Mouse (Mus musculus): ENCODE data around the gene H2al1o.
"Not testable (repeated sequence)": the region's sequence is repeated elsewhere in the genome, so short reads cannot be mapped to it uniquely, and the experiment has no call there.

The H2al1o gene

DNA sequence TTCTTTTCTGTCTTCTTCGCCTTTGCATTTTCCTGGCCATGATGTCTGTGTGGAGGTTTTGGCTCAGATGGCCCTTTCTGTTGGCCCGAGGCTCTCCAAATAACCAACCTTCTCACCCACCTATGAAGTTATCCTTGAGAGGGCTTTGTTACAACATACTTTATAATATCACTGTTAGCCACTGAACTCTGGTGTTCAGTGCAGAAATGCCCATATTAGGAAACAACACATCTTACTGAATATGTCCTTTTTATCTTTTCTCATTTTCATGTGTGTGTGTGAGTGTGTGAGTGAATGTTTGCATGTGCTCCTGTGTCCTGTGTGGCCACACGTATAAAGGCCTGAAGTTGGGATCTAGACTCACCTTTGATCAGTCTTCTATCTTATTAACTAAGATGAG, at the start of gene H2al1o:
TSS of gene H2al1o (minus strand) at position 101 of the 400 bp plus-strand sequence.
- not testable (repeated sequence) for DNase-seq

DNA sequence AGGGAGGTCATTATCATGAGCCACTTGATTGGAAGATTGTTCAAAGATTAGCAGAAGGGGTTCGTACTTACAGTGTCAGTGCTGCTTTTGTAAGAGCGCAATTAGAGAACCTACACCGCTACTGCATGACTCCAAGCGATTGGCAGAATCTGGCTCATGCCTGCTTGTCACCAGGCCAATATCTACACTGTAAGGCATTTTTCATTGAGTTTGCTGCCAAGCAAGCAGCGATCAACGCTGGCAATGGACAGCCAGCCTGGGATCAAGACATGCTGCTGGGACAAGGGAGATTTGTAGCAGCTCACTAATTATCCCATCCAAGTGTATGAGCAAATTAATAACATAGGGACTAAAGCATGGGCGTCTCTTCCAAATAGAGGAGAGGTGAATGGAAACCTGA, 25.8 kb upstream of the H2al1o start:
- DNase-seq = not testable (repeated sequence)

DNA sequence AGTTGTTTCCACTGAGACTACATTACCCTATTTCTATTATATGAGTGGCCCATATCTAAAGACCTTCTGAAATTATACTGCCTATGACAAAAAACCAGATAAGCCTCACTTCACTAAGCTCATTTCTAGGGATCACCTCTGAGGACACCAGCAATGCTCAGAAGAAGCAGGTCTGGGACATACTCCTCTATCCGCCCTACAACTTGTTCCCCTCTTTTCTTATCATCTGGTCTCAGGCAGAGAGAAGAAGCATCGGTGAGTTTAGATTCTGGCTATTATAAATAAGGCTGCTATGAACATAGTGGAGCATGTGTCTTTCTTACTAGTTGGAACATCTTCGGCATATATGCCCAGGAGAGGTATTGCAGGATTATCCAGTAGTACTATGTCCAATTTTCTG, 35.3 kb downstream of the H2al1o start:
- no peak for DNase-seq
